In genomic region chr16:94125172-94125981, GRCm38 (mm10) we compare ENCODE assay signal across 8 mouse cellular contexts. TPM values are rescaled to one million over a fixed set of nuclear protein-coding genes. Genes with fewer than 3 reads are reported as not detected.
A peak's percentile ranks its signal among the peaks of the same experiment; 100 is the strongest.
DNase-seq lines count a peak whose midpoint lies in the region; ATAC-seq and TF ChIP-seq lines count a peak whose summit lies in the region.

No protein-coding gene starts in this region.

- peaks cover 81% of the 10 kb centered on the region for H3K27me3 ChIP-seq in megakaryocyte, embryonic 14.5 days (replicated peaks)
- H3K27me3 ChIP-seq in hindbrain, postnatal 0 days (ENCODE audit: insufficient read depth, low read length): peaks cover 27% of the 10 kb centered on the region
- H3K27me3 ChIP-seq in neural tube, embryonic 11.5 days (ENCODE audit: control insufficient read depth, insufficient read depth, low read length): peaks cover 42% of the 10 kb centered on the region

- ATAC-seq in megakaryocyte, adult 5-6 weeks (ENCODE audit: poor library complexity, severe bottlenecking): no peak
- ATAC-seq in hindbrain, postnatal 0 days: peak; percentile 76
- no peak for ATAC-seq in neural tube, embryonic 11.5 days (ENCODE audit: insufficient read depth, low FRiP score, low TSS enrichment)

- H3K4me2 ChIP-seq in hindbrain, postnatal 0 days (ENCODE audit: low read depth, low read length): peak overlapping the region; percentile 83
- peak overlapping the region; percentile 91 for H3K4me2 ChIP-seq in neural tube, embryonic 11.5 days (ENCODE audit: low read depth)

- peaks cover 3% of the 10 kb centered on the region; the same call in 1 of the 2 replicates for H3K4me1 ChIP-seq in megakaryocyte, embryonic 14.5 days
- 0 out of 2 replicates have a peak, but pooled peaks cover 3% of the 10 kb centered on the region for H3K4me1 ChIP-seq in hindbrain, postnatal 0 days (ENCODE audit: insufficient read depth, low read length)
- no peaks in the 10 kb centered on the region for H3K4me1 ChIP-seq in neural tube, embryonic 11.5 days (ENCODE audit: control insufficient read depth, insufficient read depth, low read length)

- no peak; the same call in 1 of the 2 replicates for TF ChIP-seq CTCF in hindbrain, postnatal 0 days (IDR thresholded peaks at IDR 0.05; ENCODE audit: low read depth)

- DNase-seq in cerebellum, postnatal 14 days: peak; percentile 20 to 23
- no peak for DNase-seq in cerebellum, postnatal 10 days
- peak; percentile 42 for DNase-seq in hindbrain, postnatal 0 days (ENCODE audit: low spot score)
- DNase-seq in neural tube, embryonic 11.5 days (ENCODE audit: low spot score): peak; percentile 65
- DNase-seq in adrenal gland, postnatal 25 days: no peak
- no peak for DNase-seq in spleen, postnatal 36 days (ENCODE audit: low spot score in 2 of 2)

- no peak overlapping the region for H3K27ac ChIP-seq in hindbrain, postnatal 0 days
- no peak overlapping the region for H3K27ac ChIP-seq in neural tube, embryonic 11.5 days (ENCODE audit: low read depth, low read length)

- H3K4me3 ChIP-seq in megakaryocyte, embryonic 14.5 days (replicated peaks): peak overlapping the region; percentile 73
- H3K4me3 ChIP-seq in hindbrain, postnatal 0 days (ENCODE audit: low read length): peak overlapping the region; percentile 45
- H3K4me3 ChIP-seq in neural tube, embryonic 11.5 days (ENCODE audit: low read depth, low read length): peak overlapping the region; percentile 47

- no peaks in the 10 kb centered on the region for H3K9me3 ChIP-seq in megakaryocyte, embryonic 14.5 days
- H3K9me3 ChIP-seq in hindbrain, postnatal 0 days (ENCODE audit: low read length): no peaks in the 10 kb centered on the region
- no peaks in the 10 kb centered on the region for H3K9me3 ChIP-seq in neural tube, embryonic 11.5 days (ENCODE audit: control insufficient read depth, low read length)

- WGBS in hindbrain, postnatal 0 days: under 1% methylated on average over 65 of the region's 83 CpGs
- WGBS in neural tube, embryonic 11.5 days: under 1% methylated on average over 72 of the region's 83 CpGs

- H3K9ac ChIP-seq in hindbrain, postnatal 0 days (replicated peaks; ENCODE audit: low read length): peak overlapping the region; percentile 46
- H3K9ac ChIP-seq in neural tube, embryonic 11.5 days (ENCODE audit: low read length): peak overlapping the region; percentile 69

- no peaks in the 10 kb centered on the region for H3K36me3 ChIP-seq in megakaryocyte, embryonic 14.5 days (replicated peaks; ENCODE audit: low read length)
- no peaks in the 10 kb centered on the region for H3K36me3 ChIP-seq in hindbrain, postnatal 0 days (ENCODE audit: insufficient read depth, low read length)
- H3K36me3 ChIP-seq in neural tube, embryonic 11.5 days (ENCODE audit: control insufficient read depth, insufficient read depth, low read length): no peaks in the 10 kb centered on the region

RNA-seq across cellular contexts. Expression of gene Sim2, which starts 40.6 kb away (rescaled TPM):
- polyA plus RNA-seq in megakaryocyte, embryonic 14.5 days (2012; ENCODE audit: insufficient read depth, low replicate concordance): not detected in 2 replicates
- total RNA-seq in megakaryocyte, adult 5-6 weeks (2015): not detected in 2 replicates
- not detected in 2 replicates for total RNA-seq in megakaryocyte, adult 5-6 weeks (2017)
- 0.11 TPM in 1 of 2 replicates, not detected in the other for total RNA-seq in hindbrain, postnatal 0 days (2014; rRNA removed)
- 0.05 TPM in 1 of 2 replicates, not detected in the other for polyA plus RNA-seq in hindbrain, postnatal 0 days (2015; fragmentation: Nextera tagmentation; extraction: Ambion mirVana)
- polyA plus RNA-seq in neural tube, embryonic 11.5 days (2014; fragmentation: Nextera tagmentation; extraction: Ambion mirVana): 0.16 and 0.35 TPM in 2 replicates
- total RNA-seq in adrenal gland, postnatal 25 days (2021): not detected in 2 replicates

Comparison
In these comparisons a context has a peak if more than half of its experiments do, and no peak if none do; other contexts are left out.
1. DNase-seq: peak in cerebellum, postnatal 14 days (2 of 2), hindbrain, postnatal 0 days (single experiment) and neural tube, embryonic 11.5 days (single experiment); none in cerebellum, postnatal 10 days (0 of 2), adrenal gland, postnatal 25 days (single experiment) and spleen, postnatal 36 days (0 of 2).
2. Peak in every context shown above with its lines, with median percentiles within 50 percentile points of each other: H3K4me3 ChIP-seq.